In genomic region chrX:11632011-11632410, GRCm38 (mm10) we compare ENCODE assay signal across 8 mouse cellular contexts.
DNase-seq lines count a peak whose midpoint lies in the region; ATAC-seq and TF ChIP-seq lines count a peak whose summit lies in the region.

No protein-coding gene starts in this region.

- 0 out of 2 replicates have a peak, but pooled peaks cover under 1% of the 10 kb centered on the region for H3K27me3 ChIP-seq in embryonic facial prominence, embryonic 12.5 days
- no peaks in the 10 kb centered on the region for H3K27me3 ChIP-seq in intestine, postnatal 0 days (replicated peaks; ENCODE audit: control insufficient read depth, insufficient read depth, low read length)

- no peak for ATAC-seq in embryonic facial prominence, embryonic 12.5 days (ENCODE audit: insufficient number of reproducible peaks, insufficient read depth, low FRiP score, low TSS enrichment)
- ATAC-seq in intestine, postnatal 0 days = no peak

- peak overlapping the region; percentile 62; the same call in 1 of the 2 replicates for H3K27ac ChIP-seq in layer of hippocampus, adult 2 months
- 0 out of 2 replicates have a peak overlapping the region, but pooled peaks have one; percentile 6 for H3K27ac ChIP-seq in embryonic facial prominence, embryonic 12.5 days
- no peak overlapping the region for H3K27ac ChIP-seq in intestine, postnatal 0 days (ENCODE audit: low read depth, low read length)

- TF ChIP-seq CTCF in layer of hippocampus, adult 2 months (conservative IDR thresholded peaks at IDR 0.05) = no peak
- no peak for TF ChIP-seq CTCF in intestine, postnatal 0 days (IDR thresholded peaks at IDR 0.05; ENCODE audit: low read depth)

- no peaks in the 10 kb centered on the region for H3K9me3 ChIP-seq in embryonic facial prominence, embryonic 12.5 days
- no peaks in the 10 kb centered on the region for H3K9me3 ChIP-seq in intestine, postnatal 0 days (ENCODE audit: control insufficient read depth)

- H3K9ac ChIP-seq in embryonic facial prominence, embryonic 12.5 days = no peak overlapping the region
- H3K9ac ChIP-seq in intestine, postnatal 0 days (ENCODE audit: low read depth, low read length) = no peak overlapping the region

- no peak for DNase-seq in layer of hippocampus, adult 2 months (ENCODE audit: low spot score in 2 of 2)
- DNase-seq in layer of hippocampus, postnatal 14 days (ENCODE audit: low spot score in 2 of 2) = no peak
- DNase-seq in retina, embryonic 14.5 days (ENCODE audit: low spot score) = peak; percentile 69
- no peak for DNase-seq in ovary, postnatal 36 days (ENCODE audit: low spot score)
- no peak for DNase-seq in gastrocnemius, postnatal 4 days (ENCODE audit: low spot score in 2 of 2)
- DNase-seq in adrenal gland, adult (ENCODE audit: inconsistent age in 2 of 2, low spot score in 1 of 2) = no peak

- no peak overlapping the region; the same call in 1 of the 2 replicates for H3K4me3 ChIP-seq in layer of hippocampus, adult 2 months
- no peak overlapping the region for H3K4me3 ChIP-seq in embryonic facial prominence, embryonic 12.5 days
- 0 out of 2 replicates have a peak overlapping the region, but pooled peaks have one; percentile 7 for H3K4me3 ChIP-seq in intestine, postnatal 0 days (ENCODE audit: low read depth, low read length)

- H3K4me2 ChIP-seq in embryonic facial prominence, embryonic 12.5 days (replicated peaks) = peak overlapping the region; percentile 43
- H3K4me2 ChIP-seq in intestine, postnatal 0 days (replicated peaks; ENCODE audit: low read depth) = peak overlapping the region; percentile 43

- H3K4me1 ChIP-seq in embryonic facial prominence, embryonic 12.5 days = no peaks in the 10 kb centered on the region
- no peaks in the 10 kb centered on the region for H3K4me1 ChIP-seq in intestine, postnatal 0 days (replicated peaks; ENCODE audit: control insufficient read depth, insufficient read depth, low read length)

- no peaks in the 10 kb centered on the region for H3K36me3 ChIP-seq in embryonic facial prominence, embryonic 12.5 days
- no peaks in the 10 kb centered on the region for H3K36me3 ChIP-seq in intestine, postnatal 0 days (ENCODE audit: control insufficient read depth, insufficient read depth)

- 22% methylated on average over 14 of the region's 14 CpGs for WGBS in embryonic facial prominence, embryonic 12.5 days
- 25% methylated on average over 14 of the region's 14 CpGs for WGBS in intestine, postnatal 0 days
